Mouse (Mus musculus) forebrain, postnatal 0 days (tissue): ENCODE results near the gene AC170998.1. TPM values are rescaled to one million over a fixed set of nuclear protein-coding genes. Genes with fewer than 3 reads are reported as not detected.
"Not testable (repeated sequence)": the region's sequence is repeated elsewhere in the genome, so short reads cannot be mapped to it uniquely, and the experiment has no call there.

ENCODE experiments used
- ATAC-seq: fragments of 200-750 bp; cut with Nextera tagmentation; 2 replicates; pipeline ENCODE4 v1.8.0; 2017; ENCODE audit warnings: mild to moderate bottlenecking, moderate library complexity
- DNase-seq: peaks from one replicate; pipeline ENCODE4 v3.0.0-alpha.2; 2015
- H3K27ac ChIP-seq: fragments of 300-500 bp; sonication (generic); 2 replicates; pipeline ENCODE4 v1.5.1; 2014; ENCODE audit warnings: low read depth, mild to moderate bottlenecking, antibody characterized with exemption, low read length, moderate library complexity, mixed read lengths
- H3K27me3 ChIP-seq: fragments of 300-500 bp; sonication (generic); 2 replicates; pipeline ENCODE4 v1.6.1; 2014; ENCODE audit warnings: mild to moderate bottlenecking, low read length, mixed read lengths; ENCODE audit not compliant: insufficient read depth
- H3K36me3 ChIP-seq: fragments of 300-500 bp; sonication (generic); 2 replicates; pipeline ENCODE4 v1.6.1; 2014; ENCODE audit warnings: mild to moderate bottlenecking, moderate library complexity; ENCODE audit not compliant: insufficient read depth
- H3K4me1 ChIP-seq: fragments of 300-500 bp; sonication (generic); 2 replicates; pipeline ENCODE4 v1.6.1; 2014; ENCODE audit warnings: antibody characterized with exemption; ENCODE audit not compliant: insufficient read depth
- H3K4me2 ChIP-seq: fragments of 300-500 bp; sonication (generic); 2 replicates; pipeline ENCODE4 v1.6.1; 2014; ENCODE audit warnings: low read depth, mild to moderate bottlenecking, moderate library complexity
- H3K4me3 ChIP-seq: fragments of 300-500 bp; sonication (generic); 2 replicates; pipeline ENCODE4 v1.5.1; 2014; ENCODE audit warnings: low read depth, low read length, mixed read lengths
- H3K9ac ChIP-seq: fragments of 300-500 bp; sonication (generic); 2 replicates; pipeline ENCODE4 v1.6.1; 2014; ENCODE audit warnings: mild to moderate bottlenecking
- H3K9me3 ChIP-seq: fragments of 300-500 bp; sonication (generic); 2 replicates; pipeline ENCODE4 v1.6.1; 2016; ENCODE audit warnings: low read length
- CTCF ChIP-seq: sonication (generic); IDR thresholded peaks from 2 replicates; pipeline ENCODE4 v1.5.1; 2016; ENCODE audit warnings: antibody characterized with exemption, control low read depth, low read depth
- WGBS: fragments of 180-500 bp; shearing (Covaris S2); extraction: QIAGEN DNeasy Blood & Tissue Kit; methylation state at CpG from one replicate; pipeline ENCODE4 v1.1.7; 2014; 5-methylcytosine and 5-hydroxymethylcytosine counted together
- polyA plus RNA-seq: library from polyadenylated mRNA; unstranded; fragments of >200 nt; fragmentation: Nextera tagmentation; extraction: Ambion mirVana; gene quantifications from 2 replicates; pipeline ENCODE4 v1.2.1, GENCODE M21; 2015
- total RNA-seq: library from RNA; depleted of rRNA; stranded (reverse); fragments of >200 nt; gene quantifications from 2 replicates; pipeline ENCODE4 v1.2.3, GENCODE M21; 2014

The AC170998.1 gene
- total and polyA plus RNA-seq, 2 experiments from 2014 or later, result 1.7 to 5.6 TPM

GRCm38 (mm10) chr17:28711237-28711636 lies 14.6 kb upstream of the AC170998.1 start:
- WGBS, result 89% methylated on average over 6 of the region's 6 CpGs
- H3K4me1 ChIP-seq, result no peaks in the 10 kb centered on the region
- H3K36me3 ChIP-seq, result peaks cover 17% of the 10 kb centered on the region
- no peak for DNase-seq
- H3K4me3 ChIP-seq, result no peak overlapping the region
- no peak overlapping the region for H3K27ac ChIP-seq
- no peak for ATAC-seq
- no peaks in the 10 kb centered on the region for H3K27me3 ChIP-seq
- no peak overlapping the region for H3K4me2 ChIP-seq
- no peaks in the 10 kb centered on the region for H3K9me3 ChIP-seq
- no peak overlapping the region for H3K9ac ChIP-seq
- no peak for TF ChIP-seq CTCF

- 92% methylated on average over 6 of the region's 6 CpGs for WGBS
- TF ChIP-seq CTCF, result no peak
- no peaks in the 10 kb centered on the region for H3K27me3 ChIP-seq
- H3K4me3 ChIP-seq, result no peak overlapping the region
- H3K4me1 ChIP-seq, result no peaks in the 10 kb centered on the region
- DNase-seq, result no peak
- H3K4me2 ChIP-seq, result no peak overlapping the region
- H3K9me3 ChIP-seq, result no peaks in the 10 kb centered on the region
- no peak overlapping the region for H3K9ac ChIP-seq
- no peak for ATAC-seq
- peaks cover 23% of the 10 kb centered on the region for H3K36me3 ChIP-seq
- no peak overlapping the region for H3K27ac ChIP-seq
Observed at GRCm38 (mm10) chr17:28712305-28712704, 13.6 kb upstream of the AC170998.1 start.

- Histone ChIP-seq H3K36me3 (peaks cover 31% of the 10 kb centered on the region), H3K4me1 (no peaks in the 10 kb centered on the region), H3K4me2 (no peak overlapping the region), H3K27ac (no peak overlapping the region), H3K9me3 (no peaks in the 10 kb centered on the region), H3K4me3 (no peak overlapping the region), H3K9ac (no peak overlapping the region), H3K27me3 (no peaks in the 10 kb centered on the region)
- WGBS, result 95% methylated on average over 3 of the region's 3 CpGs
- DNase-seq (no peak), ATAC-seq (no peak)
- no peak for TF ChIP-seq CTCF
Observed at GRCm38 (mm10) chr17:28714006-28714405, 11.9 kb upstream of the AC170998.1 start.

GRCm38 (mm10) chr17:28715832-28716548 lies 9.9 kb upstream of the AC170998.1 start:
- H3K36me3 ChIP-seq, result peaks cover 42% of the 10 kb centered on the region
- WGBS, result 71% methylated on average over 7 of the region's 7 CpGs

GRCm38 (mm10) chr17:28717535-28717934 lies 8.3 kb upstream of the AC170998.1 start:
- no peak overlapping the region for H3K9ac ChIP-seq
- no peaks in the 10 kb centered on the region for H3K27me3 ChIP-seq
- WGBS, result 74% methylated on average over 3 of the region's 3 CpGs
- H3K4me2 ChIP-seq, result no peak overlapping the region
- H3K36me3 ChIP-seq, result peaks cover 42% of the 10 kb centered on the region
- no peaks in the 10 kb centered on the region for H3K4me1 ChIP-seq
- no peaks in the 10 kb centered on the region for H3K9me3 ChIP-seq
- ATAC-seq, result no peak
- no peak for TF ChIP-seq CTCF
- DNase-seq, result no peak
- H3K27ac ChIP-seq, result no peak overlapping the region
- H3K4me3 ChIP-seq, result no peak overlapping the region

More at GRCm38 (mm10) chr17:28715832-28716548, 9.9 kb upstream of the AC170998.1 start:
- H3K4me2 ChIP-seq, result no peak overlapping the region
- H3K27me3 ChIP-seq, result no peaks in the 10 kb centered on the region
- ATAC-seq (peak; percentile 27; the same call in 1 of the 2 replicates), DNase-seq (no peak)
- no peaks in the 10 kb centered on the region for H3K4me1 ChIP-seq
- TF ChIP-seq CTCF, result no peak
- no peak overlapping the region for H3K9ac ChIP-seq
- H3K9me3 ChIP-seq, result no peaks in the 10 kb centered on the region
- H3K27ac ChIP-seq, result no peak overlapping the region
- no peak overlapping the region for H3K4me3 ChIP-seq

GRCm38 (mm10) chr17:28727511-28727910 lies 1.6 kb downstream of the AC170998.1 start:
- H3K36me3 ChIP-seq, result peaks cover 53% of the 10 kb centered on the region
- not testable (repeated sequence) for DNase-seq, H3K4me3 ChIP-seq, H3K4me1 ChIP-seq, H3K4me2 ChIP-seq, H3K9me3 ChIP-seq, H3K9ac ChIP-seq, ATAC-seq, H3K27me3 ChIP-seq, H3K27ac ChIP-seq
- 91% methylated on average over 11 of the region's 11 CpGs for WGBS

- no peak overlapping the region for H3K9ac ChIP-seq
- peaks cover 31% of the 10 kb centered on the region for H3K36me3 ChIP-seq
- no peak overlapping the region for H3K27ac ChIP-seq
- TF ChIP-seq CTCF, result no peak
- ATAC-seq (no peak), DNase-seq (no peak)
- H3K4me2 ChIP-seq, result no peak overlapping the region
- no peaks in the 10 kb centered on the region for H3K9me3 ChIP-seq
- 95% methylated on average over 6 of the region's 6 CpGs for WGBS
- no peak overlapping the region for H3K4me3 ChIP-seq
- H3K4me1 ChIP-seq, result no peaks in the 10 kb centered on the region
- H3K27me3 ChIP-seq, result no peaks in the 10 kb centered on the region
Observed at GRCm38 (mm10) chr17:28735317-28736105, 9.6 kb downstream of the AC170998.1 start.
